Comparison of ENCODE assay signal across 18 mouse cellular contexts in genomic region chr6:21790550-21791086, GRCm38 (mm10).
A peak's percentile ranks its signal among the peaks of the same experiment; 100 is the strongest.
DNase-seq lines count a peak whose midpoint lies in the region; ATAC-seq and TF ChIP-seq lines count a peak whose summit lies in the region.
"Had no signal": no experiment of that assay in that cellular context is flagged by ENCODE, and none has a peak within 500 bp of the region (broad histone marks: within the 10 kb centered on the region; RNA-seq: fewer than 3 reads in every experiment).

No protein-coding gene starts in this region.

- H3K4me1 ChIP-seq in liver, adult 2 months (ENCODE audit: control insufficient read depth, insufficient read depth, low read length), result peaks cover 3% of the 10 kb centered on the region; the same call in 1 of the 2 replicates
- H3K4me1 ChIP-seq in liver, postnatal 0 days (ENCODE audit: insufficient read depth), result no peaks in the 10 kb centered on the region
- 0 out of 2 replicates have a peak, but pooled peaks cover 4% of the 10 kb centered on the region for H3K4me1 ChIP-seq in intestine, embryonic 14.5 days (replicated peaks; ENCODE audit: control insufficient read depth, insufficient read depth, low read length)
- H3K4me1 ChIP-seq in intestine, postnatal 0 days (replicated peaks; ENCODE audit: control insufficient read depth, insufficient read depth, low read length), result no peaks in the 10 kb centered on the region
- H3K4me1 ChIP-seq in liver, embryonic 15.5 days (replicated peaks), result peaks cover 52% of the 10 kb centered on the region
- H3K4me1 ChIP-seq: embryonic facial prominence, embryonic 12.5 days had no signal

- no peak overlapping the region for H3K27ac ChIP-seq in liver, adult 2 months (replicated peaks; ENCODE audit: insufficient read depth, low read depth, low read length)
- H3K27ac ChIP-seq in liver, postnatal 0 days (ENCODE audit: low read depth), result no peak overlapping the region
- H3K27ac ChIP-seq in intestine, embryonic 14.5 days (ENCODE audit: low read depth), result no peak overlapping the region
- H3K27ac ChIP-seq in intestine, postnatal 0 days (ENCODE audit: low read depth, low read length), result no peak overlapping the region
- 0 out of 2 replicates have a peak overlapping the region, but pooled peaks have one; percentile 51 for H3K27ac ChIP-seq in liver, embryonic 15.5 days (replicated peaks)
- H3K27ac ChIP-seq: embryonic facial prominence, embryonic 12.5 days; hindbrain, embryonic 10.5 days; hindbrain, embryonic 14.5 days had no signal

- H3K9ac ChIP-seq in liver, adult 2 months (ENCODE audit: low read depth, low read length), result no peak overlapping the region
- no peak overlapping the region for H3K9ac ChIP-seq in liver, postnatal 0 days (replicated peaks)
- H3K9ac ChIP-seq in intestine, embryonic 14.5 days (ENCODE audit: low read length), result no peak overlapping the region
- H3K9ac ChIP-seq in intestine, postnatal 0 days (ENCODE audit: low read depth, low read length), result no peak overlapping the region
- no peak overlapping the region for H3K9ac ChIP-seq in liver, embryonic 15.5 days
- H3K9ac ChIP-seq: embryonic facial prominence, embryonic 12.5 days; heart, embryonic 12.5 days; hindbrain, embryonic 14.5 days had no signal

- no peak overlapping the region for H3K4me3 ChIP-seq in liver, adult 2 months (ENCODE audit: insufficient read depth, low read depth, low read length)
- no peak overlapping the region for H3K4me3 ChIP-seq in liver, postnatal 0 days (ENCODE audit: low read depth, low read length)
- H3K4me3 ChIP-seq in intestine, embryonic 14.5 days (ENCODE audit: low read depth, low read length), result no peak overlapping the region
- H3K4me3 ChIP-seq in intestine, postnatal 0 days (ENCODE audit: low read depth, low read length), result no peak overlapping the region
- H3K4me3 ChIP-seq in liver, embryonic 15.5 days (replicated peaks), result no peak overlapping the region
- H3K4me3 ChIP-seq: embryonic facial prominence, embryonic 12.5 days; heart, embryonic 12.5 days; hindbrain, embryonic 10.5 days had no signal

- no peaks in the 10 kb centered on the region for H3K27me3 ChIP-seq in liver, adult 2 months (ENCODE audit: control insufficient read depth, insufficient read depth, low read length)
- H3K27me3 ChIP-seq in liver, postnatal 0 days (ENCODE audit: insufficient read depth, low read length), result no peaks in the 10 kb centered on the region
- no peaks in the 10 kb centered on the region for H3K27me3 ChIP-seq in intestine, embryonic 14.5 days (replicated peaks; ENCODE audit: control insufficient read depth, insufficient read depth, low read length)
- no peaks in the 10 kb centered on the region for H3K27me3 ChIP-seq in intestine, postnatal 0 days (replicated peaks; ENCODE audit: control insufficient read depth, insufficient read depth, low read length)
- no peaks in the 10 kb centered on the region for H3K27me3 ChIP-seq in liver, embryonic 15.5 days
- H3K27me3 ChIP-seq: CH12.LX; embryonic facial prominence, embryonic 12.5 days; heart, embryonic 12.5 days had no signal

- no peak for TF ChIP-seq CTCF in liver, adult 2 months (IDR thresholded peaks at IDR 0.05; ENCODE audit: low read depth, low read length)
- no peak for TF ChIP-seq CTCF in liver, postnatal 0 days (IDR thresholded peaks at IDR 0.05; ENCODE audit: low read depth)
- TF ChIP-seq CTCF in intestine, postnatal 0 days (IDR thresholded peaks at IDR 0.05; ENCODE audit: low read depth), result no peak

- peaks cover 55% of the 10 kb centered on the region for H3K36me3 ChIP-seq in liver, adult 2 months (ENCODE audit: control insufficient read depth, insufficient read depth, low read length)
- peaks cover 2% of the 10 kb centered on the region; the same call in 1 of the 2 replicates for H3K36me3 ChIP-seq in liver, postnatal 0 days (replicated peaks; ENCODE audit: insufficient read depth, low read length)
- H3K36me3 ChIP-seq in intestine, embryonic 14.5 days (ENCODE audit: control insufficient read depth, insufficient read depth, low read length), result peaks cover 28% of the 10 kb centered on the region
- no peaks in the 10 kb centered on the region for H3K36me3 ChIP-seq in intestine, postnatal 0 days (ENCODE audit: control insufficient read depth, insufficient read depth)
- H3K36me3 ChIP-seq in liver, embryonic 15.5 days (replicated peaks), result no peaks in the 10 kb centered on the region
- H3K36me3 ChIP-seq: embryonic facial prominence, embryonic 12.5 days had no signal

- H3K9me3 ChIP-seq in liver, postnatal 0 days (ENCODE audit: low read length), result no peaks in the 10 kb centered on the region
- H3K9me3 ChIP-seq in intestine, embryonic 14.5 days (ENCODE audit: control insufficient read depth, low read length), result no peaks in the 10 kb centered on the region
- H3K9me3 ChIP-seq in intestine, postnatal 0 days (ENCODE audit: control insufficient read depth), result no peaks in the 10 kb centered on the region
- H3K9me3 ChIP-seq in liver, embryonic 15.5 days (replicated peaks), result no peaks in the 10 kb centered on the region
- H3K9me3 ChIP-seq: embryonic facial prominence, embryonic 12.5 days; heart, embryonic 12.5 days; hindbrain, embryonic 10.5 days had no signal

- no peak overlapping the region for H3K4me2 ChIP-seq in liver, postnatal 0 days (ENCODE audit: low read depth, low read length)
- H3K4me2 ChIP-seq in intestine, embryonic 14.5 days (ENCODE audit: low read length), result no peak overlapping the region
- no peak overlapping the region for H3K4me2 ChIP-seq in intestine, postnatal 0 days (replicated peaks; ENCODE audit: low read depth)
- peak overlapping the region; percentile 41 for H3K4me2 ChIP-seq in liver, embryonic 15.5 days
- H3K4me2 ChIP-seq: embryonic facial prominence, embryonic 12.5 days; heart, embryonic 12.5 days; hindbrain, embryonic 14.5 days had no signal

- H3K79me2 ChIP-seq in liver, adult 2 months (ENCODE audit: control insufficient read depth, insufficient read depth, low read length), result no peaks in the 10 kb centered on the region; the same call in 1 of the 2 replicates

- WGBS in liver, adult 2 months, result 56% methylated on average over 4 of the region's 4 CpGs
- WGBS in liver, postnatal 0 days (ENCODE audit: insufficient replicate concordance), result 59% methylated on average over 4 of the region's 4 CpGs
- WGBS in intestine, embryonic 14.5 days, result 69% methylated on average over 4 of the region's 4 CpGs
- WGBS in intestine, postnatal 0 days, result 43% methylated on average over 4 of the region's 4 CpGs
- 53% methylated on average over 4 of the region's 4 CpGs for WGBS in liver, embryonic 15.5 days (ENCODE audit: insufficient replicate concordance)

- peak; percentile 36 for DNase-seq in liver, adult 2 months (ENCODE audit: extremely low read depth, low read depth, low spot score)
- no peak for DNase-seq in liver, postnatal 0 days
- DNase-seq in intestine, embryonic 14.5 days (ENCODE audit: low spot score), result no peak
- DNase-seq in urinary bladder, adult 2 months (ENCODE audit: low spot score), result no peak
- DNase-seq in right cerebral cortex, postnatal 14 days, result no peak
- no peak for DNase-seq in right cerebral cortex, postnatal 4 days
- DNase-seq: cerebellum, adult 2 months; cerebellum, postnatal 10 days; embryo, embryonic 11 days; gastrocnemius, postnatal 10 days had no signal

- TF ChIP-seq EP300 in liver, postnatal 0 days (IDR thresholded peaks at IDR 0.05; ENCODE audit: low read depth), result no peak

- no peak for ATAC-seq in liver, postnatal 0 days
- peak; percentile 76 for ATAC-seq in intestine, embryonic 14.5 days (replicated peaks; ENCODE audit: low FRiP score, low TSS enrichment, low read depth)
- ATAC-seq in intestine, postnatal 0 days, result 0 out of 2 replicates have a peak, but pooled peaks have one; percentile 16
- no peak for ATAC-seq in liver, embryonic 15.5 days (ENCODE audit: insufficient read depth)
- ATAC-seq: forebrain, embryonic 16.5 days had no signal

- no peak for TF ChIP-seq POLR2A in liver, adult 2 months (IDR thresholded peaks at IDR 0.05; ENCODE audit: extremely low read depth, insufficient read depth, low read length)

Comparison
In these comparisons a context has a peak if more than half of its experiments do, and no peak if none do; other contexts are left out.
1. ATAC-seq: peak in intestine, embryonic 14.5 days (single experiment) and intestine, postnatal 0 days (single experiment); none in liver, postnatal 0 days (single experiment) and liver, embryonic 15.5 days (single experiment).